Comparison of ENCODE assay signal across 17 mouse cellular contexts in the genomic region with DNA sequence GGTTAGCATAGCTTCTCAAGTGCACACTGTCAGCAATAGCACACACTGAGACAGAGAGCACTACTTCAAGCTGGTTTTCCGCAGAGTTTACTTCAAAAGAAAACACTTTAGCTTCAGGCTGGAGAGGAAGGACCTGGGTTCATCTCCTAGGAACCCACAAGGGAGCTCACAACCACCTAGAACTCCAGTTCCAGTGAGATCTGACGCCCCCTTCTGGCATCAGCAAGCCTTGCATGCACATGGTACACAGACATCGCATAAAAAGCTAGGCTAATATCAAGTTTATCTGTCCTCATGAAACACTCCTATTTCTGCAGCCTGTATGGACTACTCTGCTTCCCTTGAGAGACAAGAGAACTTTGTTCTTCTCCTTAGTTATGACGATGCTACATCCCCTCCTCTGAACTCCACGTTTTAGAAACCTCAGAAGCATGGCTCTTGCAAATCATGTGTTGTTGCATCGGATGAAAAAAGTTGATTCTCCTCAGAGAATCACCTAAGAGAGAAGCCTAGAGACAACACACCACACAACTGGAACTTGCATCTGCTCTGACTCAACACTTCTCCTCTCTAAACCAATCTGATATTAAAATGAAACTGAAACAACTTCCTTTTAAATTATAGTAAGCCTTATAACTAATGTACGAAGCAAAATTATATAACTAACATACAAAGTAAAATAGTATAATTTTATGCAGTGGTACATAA. TPM values are rescaled to one million over a fixed set of nuclear protein-coding genes. Genes with fewer than 3 reads are reported as not detected.
A peak's percentile ranks its signal among the peaks of the same experiment; 100 is the strongest.
DNase-seq lines count a peak whose midpoint lies in the region; ATAC-seq and TF ChIP-seq lines count a peak whose summit lies in the region.
"Had no signal": no experiment of that assay in that cellular context is flagged by ENCODE, and none has a peak within 500 bp of the region (broad histone marks: within the 10 kb centered on the region; RNA-seq: fewer than 3 reads in every experiment).

No protein-coding gene starts in this region.

- no peak overlapping the region for H3K4me2 ChIP-seq in liver, postnatal 0 days (ENCODE audit: low read depth, low read length)
- H3K4me2 ChIP-seq: embryonic facial prominence, embryonic 12.5 days; forebrain, embryonic 13.5 days; limb, embryonic 13.5 days; neural tube, embryonic 12.5 days; stomach, embryonic 15.5 days had no signal

- TF ChIP-seq EP300 in liver, postnatal 0 days (IDR thresholded peaks at IDR 0.05; ENCODE audit: low read depth), result no peak

- H3K9ac ChIP-seq in liver, postnatal 0 days (replicated peaks), result no peak overlapping the region
- H3K9ac ChIP-seq: embryonic facial prominence, embryonic 12.5 days; forebrain, embryonic 13.5 days; limb, embryonic 13.5 days; neural tube, embryonic 12.5 days; stomach, embryonic 15.5 days had no signal

- peaks cover 3% of the 10 kb centered on the region; the same call in 1 of the 2 replicates for H3K36me3 ChIP-seq in liver, postnatal 0 days (replicated peaks; ENCODE audit: insufficient read depth, low read length)

- whole genome bisulfite sequencing in liver, postnatal 0 days (ENCODE audit: insufficient replicate concordance), result 73% methylated on average over 7 of the region's 7 CpGs

- H3K9me3 ChIP-seq in liver, postnatal 0 days (ENCODE audit: low read length), result no peaks in the 10 kb centered on the region
- H3K9me3 ChIP-seq: embryonic facial prominence, embryonic 12.5 days; forebrain, embryonic 13.5 days; hindbrain, embryonic 10.5 days; limb, embryonic 13.5 days; neural tube, embryonic 12.5 days; stomach, embryonic 15.5 days had no signal

- intact Hi-C loops in left cerebral cortex, postnatal 25 days (cut with DNase I), result no loop called here
- intact Hi-C loops in heart, postnatal 14 days (cut with DNase I), result no loop called here

- no peak overlapping the region for H3K4me3 ChIP-seq in liver, postnatal 0 days (ENCODE audit: low read depth, low read length)
- H3K4me3 ChIP-seq: embryonic facial prominence, embryonic 12.5 days; forebrain, embryonic 13.5 days; hindbrain, embryonic 10.5 days; limb, embryonic 13.5 days; neural tube, embryonic 12.5 days; stomach, embryonic 15.5 days had no signal

- no peak overlapping the region for H3K27ac ChIP-seq in liver, postnatal 0 days (ENCODE audit: low read depth)
- H3K27ac ChIP-seq: embryonic facial prominence, embryonic 12.5 days; forebrain, embryonic 13.5 days; hindbrain, embryonic 10.5 days; kidney, postnatal 0 days; limb, embryonic 13.5 days; neural tube, embryonic 12.5 days; stomach, embryonic 15.5 days had no signal

- TF ChIP-seq CTCF in liver, postnatal 0 days (IDR thresholded peaks at IDR 0.05; ENCODE audit: low read depth), result peak; percentile 11; the same call in 1 of the 2 replicates

- no peak for DNase-seq in liver, postnatal 0 days
- DNase-seq in liver (no peak), ES-CJ7 (ENCODE audit: low read depth, low spot score) (peak; percentile 43)
- DNase-seq in induced T-regulatory cell, adult 2 months (ENCODE audit: low read depth), result peak; percentile 73
- peak; percentile 31 to 51 for DNase-seq in thymus, postnatal 10 days (ENCODE audit: low spot score in 2 of 2)
- DNase-seq in urinary bladder, adult 18-20 months (ENCODE audit: low spot score in 2 of 2), result no peak
- no peak for DNase-seq in left cerebral cortex, postnatal 25 days (ENCODE audit: low spot score in 2 of 2)
- DNase-seq in heart, postnatal 14 days, result no peak
- DNase-seq: adrenal gland, postnatal 10 days; cerebellum, adult 11-12 months had no signal

- ATAC-seq in liver, postnatal 0 days, result no peak
- ATAC-seq: forebrain, embryonic 13.5 days had no signal

- H3K4me1 ChIP-seq in liver, postnatal 0 days (ENCODE audit: insufficient read depth), result no peaks in the 10 kb centered on the region
- H3K4me1 ChIP-seq: embryonic facial prominence, embryonic 12.5 days; limb, embryonic 13.5 days; neural tube, embryonic 12.5 days; stomach, embryonic 15.5 days had no signal

- H3K27me3 ChIP-seq in liver, postnatal 0 days (ENCODE audit: insufficient read depth, low read length), result no peaks in the 10 kb centered on the region
- H3K27me3 ChIP-seq: embryonic facial prominence, embryonic 12.5 days; forebrain, embryonic 13.5 days; limb, embryonic 13.5 days; neural tube, embryonic 12.5 days; stomach, embryonic 15.5 days had no signal

RNA-seq across cellular contexts. Expression of gene L3mbtl3, which starts 53.3 kb away (rescaled TPM):
- polyA plus RNA-seq in liver, postnatal 0 days (2015; fragmentation: Nextera tagmentation; extraction: Ambion mirVana), result 2.0 and 2.3 TPM in 2 replicates
- 10 to 100 TPM; 26.4 to 28.0 TPM for total RNA-seq in left cerebral cortex, postnatal 25 days (2021)
- 10 to 100 TPM; 10.1 to 10.9 TPM for total RNA-seq in heart, postnatal 14 days (2021)

Comparison
In these comparisons a context has a peak if more than half of its experiments do, and no peak if none do; other contexts are left out.
1. DNase-seq: peak in ES-CJ7 (single experiment), induced T-regulatory cell, adult 2 months (single experiment) and thymus, postnatal 10 days (2 of 2); none in liver, postnatal 0 days (single experiment), liver (single experiment), urinary bladder, adult 18-20 months (0 of 2), left cerebral cortex, postnatal 25 days (0 of 2) and heart, postnatal 14 days (0 of 2).